Mouse (Mus musculus) hindbrain, embryonic 13.5 days (tissue): ENCODE results near the gene Pgc. TPM values are rescaled to one million over a fixed set of nuclear protein-coding genes. Genes with fewer than 3 reads are reported as not detected.
A peak's percentile ranks its signal among the peaks of the same experiment; 100 is the strongest.

Experiments
- ATAC-seq: fragments of 200-750 bp; cut with Nextera tagmentation; 2 replicates; pipeline ENCODE4 v1.8.0; 2017; ENCODE audit warnings: moderate TSS enrichment; ENCODE audit not compliant: low FRiP score
- H3K27ac ChIP-seq: fragments of 300-500 bp; sonication (generic); 2 replicates; pipeline ENCODE4 v1.5.1; 2015; ENCODE audit warnings: inconsistent platforms, mild to moderate bottlenecking, moderate library complexity
- H3K27me3 ChIP-seq: fragments of 300-500 bp; sonication (generic); 2 replicates; pipeline ENCODE4 v1.6.1; 2015; ENCODE audit warnings: mild to moderate bottlenecking, inconsistent platforms
- H3K36me3 ChIP-seq: fragments of 300-500 bp; sonication (generic); 2 replicates; pipeline ENCODE4 v1.6.1; 2015; ENCODE audit warnings: mild to moderate bottlenecking, inconsistent platforms
- H3K4me1 ChIP-seq: fragments of 300-500 bp; sonication (generic); replicated peaks from 2 replicates; pipeline ENCODE4 v1.6.1; 2015; ENCODE audit warnings: inconsistent platforms
- H3K4me2 ChIP-seq: fragments of 300-500 bp; sonication (generic); 2 replicates; pipeline ENCODE4 v1.6.1; 2015; ENCODE audit warnings: inconsistent platforms, mild to moderate bottlenecking, moderate library complexity
- H3K4me3 ChIP-seq: fragments of 300-500 bp; sonication (generic); 2 replicates; pipeline ENCODE4 v1.5.1; 2015; ENCODE audit warnings: mild to moderate bottlenecking, inconsistent platforms
- H3K9ac ChIP-seq: fragments of 300-500 bp; sonication (generic); 2 replicates; pipeline ENCODE4 v1.6.1; 2015; ENCODE audit warnings: mild to moderate bottlenecking, inconsistent platforms
- H3K9me3 ChIP-seq: fragments of 300-500 bp; sonication (generic); 2 replicates; pipeline ENCODE4 v1.6.1; 2016; ENCODE audit warnings: inconsistent platforms
- WGBS: fragments of 180-500 bp; shearing (Covaris S2); methylation state at CpG from one replicate; pipeline ENCODE4 v1.1.7; 2015; 5-methylcytosine and 5-hydroxymethylcytosine counted together
- polyA plus RNA-seq: library from polyadenylated mRNA; unstranded; fragments of >200 nt; fragmentation: Nextera tagmentation; extraction: Ambion mirVana; gene quantifications from 2 replicates; pipeline ENCODE4 v1.2.1, GENCODE M21; 2015

Gene Pgc
- polyA plus RNA-seq, 1 experiment from 2014 or later, result not detected

DNA sequence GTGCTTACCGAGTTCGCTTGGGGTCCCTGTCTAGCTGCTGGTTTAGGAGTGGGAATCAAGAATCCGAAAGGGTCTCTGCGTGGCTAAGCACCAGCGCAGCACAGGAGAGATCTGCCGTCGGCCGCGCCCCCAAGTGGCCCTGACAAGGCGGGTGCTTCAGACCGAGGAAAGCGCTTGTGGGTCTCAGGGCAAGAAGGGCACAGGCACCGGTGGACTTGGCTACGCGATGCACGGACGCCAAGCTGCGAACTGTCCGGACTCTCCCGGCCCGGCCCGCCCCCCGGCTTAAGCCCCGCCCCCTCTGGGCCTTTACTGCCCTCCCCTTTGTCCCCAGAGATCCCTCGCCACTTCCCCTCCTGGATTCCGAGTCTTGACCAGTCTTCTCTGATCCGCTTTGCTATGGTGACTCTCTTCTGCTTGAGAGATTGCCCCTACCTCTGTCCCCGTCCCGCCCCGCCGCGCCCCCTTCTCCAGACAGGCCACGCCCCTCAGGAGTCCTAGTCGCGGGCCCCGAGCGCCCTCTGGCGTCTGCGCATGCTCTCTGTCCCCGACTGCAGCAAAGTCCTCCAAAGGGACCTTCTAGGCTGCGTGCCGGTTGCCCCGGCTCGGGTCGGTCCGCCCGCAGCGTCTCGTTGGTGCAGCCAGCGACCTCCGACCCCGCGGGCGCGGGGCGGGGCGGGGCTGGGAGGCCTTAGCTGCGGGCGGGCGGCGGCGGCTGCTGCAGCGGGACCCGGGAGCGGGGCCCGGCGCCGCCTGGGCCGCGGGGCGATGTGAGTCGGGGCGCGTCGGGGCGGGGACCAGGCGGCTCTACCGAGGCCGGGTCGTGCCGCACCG lies 31.9 kb upstream of the Pgc start, which contains the start of gene Prickle4:
TSS of gene Prickle4 (minus strand) at position 234 of the 834 bp plus-strand sequence.
- Histone ChIP-seq H3K4me2 (peak within 1 kb of the TSS; percentile 72), H3K4me1 (peaks cover 25% of the 10 kb centered on the region), H3K27ac (peak within 1 kb of the TSS; percentile 83), H3K4me3 (peak within 1 kb of the TSS; percentile 75), H3K9me3 (no peaks in the 10 kb centered on the region), H3K36me3 (peaks cover 13% of the 10 kb centered on the region), H3K9ac (peak within 1 kb of the TSS; percentile 93), H3K27me3 (peaks cover 26% of the 10 kb centered on the region)
- WGBS, result under 1% methylated on average over 75 of the region's 82 CpGs
- ATAC-seq, result peak; percentile 95

DNA sequence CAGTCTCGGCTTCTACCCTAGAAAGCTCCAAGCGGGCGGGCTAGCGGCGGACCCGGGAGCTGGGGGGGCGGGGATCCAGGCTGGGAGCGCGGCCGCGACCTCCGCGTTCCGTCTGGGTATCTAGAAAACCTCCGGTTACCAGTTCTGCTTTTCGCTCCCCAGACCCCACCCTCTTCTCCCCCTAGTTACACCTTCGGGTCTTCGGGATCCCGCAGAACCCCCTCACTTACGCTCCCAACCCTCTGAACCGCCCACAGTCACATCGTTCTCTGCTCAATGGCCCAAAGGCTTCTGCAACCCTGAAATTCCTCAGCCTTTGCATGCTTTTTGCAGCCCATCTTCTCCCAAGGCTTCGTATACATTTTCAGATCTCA lies 31.3 kb upstream of the Pgc start:
- peak overlapping the region; percentile 83 for H3K27ac ChIP-seq
- H3K36me3 ChIP-seq, result peaks cover 19% of the 10 kb centered on the region
- no peaks in the 10 kb centered on the region for H3K9me3 ChIP-seq
- under 1% methylated on average over 21 of the region's 23 CpGs for WGBS
- peaks cover 21% of the 10 kb centered on the region for H3K27me3 ChIP-seq
- peak overlapping the region; percentile 93 for H3K9ac ChIP-seq
- H3K4me1 ChIP-seq, result peaks cover 19% of the 10 kb centered on the region
- peak overlapping the region; percentile 75 for H3K4me3 ChIP-seq
- ATAC-seq, result no peak; the same call in 1 of the 2 replicates
- peak overlapping the region; percentile 72 for H3K4me2 ChIP-seq

- H3K9me3 ChIP-seq, result no peaks in the 10 kb centered on the region
These were observed 28.5 kb upstream of the Pgc start for GRCm38 (mm10) chr17:47698156-47698555.

DNA sequence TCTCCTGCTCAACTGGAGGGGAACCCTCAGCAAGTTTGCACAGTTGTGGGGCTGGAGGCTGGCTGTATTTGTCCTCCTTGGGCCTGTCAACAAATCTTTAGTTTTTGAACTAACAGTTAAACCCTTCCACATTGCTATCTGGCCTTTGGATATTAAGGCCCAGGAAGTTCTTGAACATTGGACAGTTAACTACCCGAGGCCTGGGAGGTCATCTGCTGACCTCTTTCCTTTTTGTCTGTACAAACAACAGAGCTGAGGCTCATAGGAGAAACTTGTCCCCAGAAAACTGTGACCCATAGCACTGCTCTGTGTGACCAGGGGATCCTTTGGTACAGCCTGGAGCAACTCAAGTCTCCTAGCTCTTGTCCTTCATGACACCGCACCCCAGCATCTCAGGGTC lies 27.6 kb upstream of the Pgc start:
- Histone ChIP-seq H3K27me3 (peaks cover 19% of the 10 kb centered on the region), H3K4me2 (no peak overlapping the region), H3K27ac (no peak overlapping the region), H3K9me3 (no peaks in the 10 kb centered on the region), H3K36me3 (peaks cover 52% of the 10 kb centered on the region), H3K4me3 (no peak overlapping the region), H3K4me1 (peaks cover 12% of the 10 kb centered on the region), H3K9ac (no peak overlapping the region)
- WGBS, result 77% methylated on average over 2 of the region's 2 CpGs
- ATAC-seq, result no peak

More at GRCm38 (mm10) chr17:47698156-47698555, 28.5 kb upstream of the Pgc start:
- Histone ChIP-seq H3K36me3 (peaks cover 44% of the 10 kb centered on the region), H3K27ac (no peak overlapping the region), H3K27me3 (peaks cover 21% of the 10 kb centered on the region), H3K9ac (no peak overlapping the region), H3K4me2 (no peak overlapping the region), H3K4me3 (no peak overlapping the region), H3K4me1 (peaks cover 17% of the 10 kb centered on the region)
- ATAC-seq, result no peak
- WGBS, result 88% methylated on average over 10 of the region's 10 CpGs

DNA sequence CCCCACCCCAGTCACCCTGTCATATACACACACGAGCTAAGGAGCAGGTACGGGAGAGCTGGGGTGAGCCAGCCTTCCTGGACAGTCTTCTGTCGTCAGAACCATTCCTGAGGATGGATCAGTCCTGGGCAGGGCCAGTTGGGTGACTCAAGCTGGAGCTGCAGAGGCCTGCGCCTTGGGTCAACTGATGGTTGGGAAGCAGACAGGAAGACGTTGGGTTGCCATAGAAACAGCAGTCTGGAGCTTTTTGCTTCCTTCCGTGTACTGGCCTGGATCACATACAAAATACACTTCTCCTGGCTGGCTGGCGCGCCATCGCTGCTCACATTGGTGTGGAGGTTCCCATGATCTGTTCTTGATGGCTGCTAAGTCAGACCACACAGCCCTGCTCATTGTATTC lies 24.8 kb upstream of the Pgc start:
- Histone ChIP-seq H3K36me3 (peaks cover 59% of the 10 kb centered on the region), H3K9me3 (no peaks in the 10 kb centered on the region), H3K4me1 (0 out of 2 replicates have a peak, but pooled peaks cover 2% of the 10 kb centered on the region), H3K4me3 (no peak overlapping the region), H3K27ac (no peak overlapping the region), H3K9ac (no peak overlapping the region), H3K4me2 (no peak overlapping the region), H3K27me3 (peaks cover 19% of the 10 kb centered on the region)
- 72% methylated on average over 9 of the region's 9 CpGs for WGBS
- ATAC-seq, result no peak

DNA sequence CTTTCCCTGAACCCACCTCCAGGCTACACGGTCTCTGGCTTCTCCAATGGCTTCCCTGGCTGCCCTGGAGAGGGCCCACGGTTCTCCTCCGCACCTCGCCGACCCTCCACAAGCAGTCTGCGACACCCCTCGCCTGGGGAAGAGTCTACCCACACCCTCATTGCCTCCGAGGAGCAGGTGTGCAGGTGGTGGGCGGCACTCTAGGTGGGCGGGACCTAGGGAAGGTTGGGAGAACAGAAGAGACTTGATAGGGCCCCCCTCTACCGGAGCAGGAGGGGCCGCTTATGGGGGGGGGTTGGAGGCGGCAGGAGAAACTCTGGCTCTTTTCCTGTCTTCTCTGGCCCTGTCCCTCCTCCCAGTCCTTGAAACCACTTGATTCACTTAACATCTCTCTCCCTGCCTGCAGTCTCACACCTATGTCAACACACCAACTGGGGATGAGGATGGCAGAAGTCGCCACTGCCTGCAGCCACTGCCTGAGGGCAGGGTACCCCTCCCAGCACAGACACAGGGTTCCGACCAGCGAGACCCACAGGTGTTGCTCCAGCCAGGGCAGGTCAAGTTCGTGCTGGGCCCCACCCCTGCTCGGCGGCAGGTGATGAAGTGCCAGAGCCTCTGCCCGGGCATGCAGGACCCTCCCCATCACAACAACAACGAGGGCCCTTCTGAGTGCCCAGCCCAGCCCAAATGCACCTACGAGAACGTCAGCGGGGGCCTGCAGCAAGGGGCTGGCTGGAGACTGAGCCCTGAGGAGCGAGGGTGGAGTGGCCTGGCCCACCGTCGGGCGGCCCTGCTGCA lies 23.9 kb upstream of the Pgc start:
- ATAC-seq, result no peak; the same call in 1 of the 2 replicates
- Histone ChIP-seq H3K9ac (no peak overlapping the region), H3K27me3 (peaks cover 19% of the 10 kb centered on the region), H3K9me3 (no peaks in the 10 kb centered on the region), H3K4me1 (0 out of 2 replicates have a peak, but pooled peaks cover 2% of the 10 kb centered on the region), H3K4me3 (no peak overlapping the region), H3K4me2 (no peak overlapping the region), H3K36me3 (peaks cover 59% of the 10 kb centered on the region), H3K27ac (no peak overlapping the region)
- 46% methylated on average over 28 of the region's 28 CpGs for WGBS

- no peaks in the 10 kb centered on the region for H3K9me3 ChIP-seq
- ATAC-seq, result no peak
- H3K36me3 ChIP-seq, result peaks cover 56% of the 10 kb centered on the region
- no peak overlapping the region for H3K27ac ChIP-seq
- H3K4me1 ChIP-seq, result 0 out of 2 replicates have a peak, but pooled peaks cover 2% of the 10 kb centered on the region
- no peak overlapping the region for H3K9ac ChIP-seq
- WGBS, result 29% methylated on average over 20 of the region's 20 CpGs
- no peak overlapping the region for H3K4me2 ChIP-seq
- H3K4me3 ChIP-seq, result no peak overlapping the region
- H3K27me3 ChIP-seq, result peaks cover 19% of the 10 kb centered on the region
These were observed 23.1 kb upstream of the Pgc start for GRCm38 (mm10) chr17:47703556-47703955.

DNA sequence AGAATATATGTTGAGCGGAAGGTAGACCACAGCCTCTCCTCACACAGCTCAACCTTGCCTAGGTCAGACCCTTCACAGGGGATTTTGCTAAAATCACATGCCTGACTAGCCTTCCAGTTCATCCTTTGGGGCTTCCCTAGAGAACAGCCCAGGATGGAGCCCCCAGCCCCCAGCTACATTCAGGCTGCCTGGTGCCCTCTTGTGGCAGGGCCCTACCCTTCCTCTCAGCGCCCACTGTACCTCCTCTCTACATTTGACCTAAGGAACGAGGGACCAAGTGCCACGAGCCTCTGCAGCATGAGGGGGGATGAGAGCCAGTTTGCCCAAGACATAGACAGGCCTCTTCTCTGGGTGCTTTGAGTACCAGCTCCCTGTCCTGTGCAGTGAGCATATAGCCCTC lies 21.9 kb upstream of the Pgc start:
- H3K4me1 ChIP-seq, result 0 out of 2 replicates have a peak, but pooled peaks cover 2% of the 10 kb centered on the region
- no peak for ATAC-seq
- 91% methylated on average over 4 of the region's 4 CpGs for WGBS

DNA sequence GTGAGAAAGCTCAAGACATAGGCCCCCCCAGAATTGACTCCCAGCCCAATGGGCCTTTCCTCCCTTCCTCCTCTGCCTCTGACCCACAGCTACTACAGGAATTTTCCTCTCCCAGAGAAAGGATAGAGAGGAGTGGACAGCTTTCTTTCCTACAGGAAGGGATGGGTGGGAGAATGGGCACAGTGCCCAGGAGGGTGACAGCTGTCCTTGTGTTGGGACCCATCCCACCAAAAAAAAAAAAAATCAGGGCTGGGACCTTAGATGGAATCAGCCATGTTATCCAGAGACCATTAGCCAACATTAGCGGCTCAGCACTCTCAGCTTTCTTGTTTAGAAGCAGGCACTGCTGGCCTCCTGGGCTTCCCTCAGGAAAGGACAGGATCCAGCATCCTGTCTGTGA lies 20.4 kb upstream of the Pgc start:
- Histone ChIP-seq H3K9me3 (no peaks in the 10 kb centered on the region), H3K27ac (no peak overlapping the region), H3K36me3 (peaks cover 34% of the 10 kb centered on the region), H3K4me1 (0 out of 2 replicates have a peak, but pooled peaks cover 2% of the 10 kb centered on the region), H3K4me2 (no peak overlapping the region), H3K4me3 (no peak overlapping the region), H3K27me3 (peaks cover 19% of the 10 kb centered on the region), H3K9ac (no peak overlapping the region)
- no peak for ATAC-seq
- 89% methylated on average over 1 of the region's 1 CpGs for WGBS

More for the DNA sequence above, 21.9 kb upstream of the Pgc start:
- Histone ChIP-seq H3K4me3 (no peak overlapping the region), H3K9me3 (no peaks in the 10 kb centered on the region), H3K27me3 (peaks cover 19% of the 10 kb centered on the region), H3K36me3 (peaks cover 47% of the 10 kb centered on the region), H3K4me2 (no peak overlapping the region), H3K9ac (no peak overlapping the region), H3K27ac (no peak overlapping the region)

DNA sequence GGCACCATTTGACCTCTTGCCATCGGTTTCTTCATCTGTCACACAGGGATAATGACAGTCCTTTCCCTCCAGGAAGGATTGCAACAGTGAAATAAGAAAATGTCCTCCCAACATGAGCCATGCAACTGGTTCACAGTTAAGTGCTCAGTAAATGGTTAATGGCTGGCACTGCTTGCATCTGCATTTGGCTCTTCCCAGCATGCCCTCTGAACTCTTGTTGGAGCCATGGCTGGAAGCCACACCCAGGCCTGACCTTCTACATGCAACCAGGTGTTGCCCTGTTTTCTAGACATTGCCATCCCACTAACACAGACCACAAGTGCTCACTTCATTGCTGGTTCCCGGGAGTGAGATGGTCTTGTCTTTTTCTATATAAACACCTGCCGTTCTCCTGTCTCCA lies 18.7 kb upstream of the Pgc start:
- no peaks in the 10 kb centered on the region for H3K4me1 ChIP-seq
- peaks cover 10% of the 10 kb centered on the region for H3K27me3 ChIP-seq
- no peak overlapping the region for H3K27ac ChIP-seq
- H3K4me2 ChIP-seq, result no peak overlapping the region
- WGBS, result 88% methylated on average over 3 of the region's 3 CpGs
- no peak overlapping the region for H3K9ac ChIP-seq
- H3K9me3 ChIP-seq, result no peaks in the 10 kb centered on the region
- H3K36me3 ChIP-seq, result peaks cover 17% of the 10 kb centered on the region
- ATAC-seq, result no peak
- no peak overlapping the region for H3K4me3 ChIP-seq

- 82% methylated on average over 4 of the region's 4 CpGs for WGBS
- no peak overlapping the region for H3K27ac ChIP-seq
- ATAC-seq, result no peak
These were observed 17.7 kb upstream of the Pgc start for GRCm38 (mm10) chr17:47708972-47709371.

GRCm38 (mm10) chr17:47710036-47710435 lies 16.6 kb upstream of the Pgc start:
- H3K9ac ChIP-seq, result no peak overlapping the region
- peaks cover 1% of the 10 kb centered on the region; the same call in 1 of the 2 replicates for H3K36me3 ChIP-seq
- no peaks in the 10 kb centered on the region for H3K4me1 ChIP-seq
- H3K27ac ChIP-seq, result no peak overlapping the region
- no peak overlapping the region for H3K4me2 ChIP-seq
- 79% methylated on average over 3 of the region's 3 CpGs for WGBS
- no peak for ATAC-seq
- H3K27me3 ChIP-seq, result 0 out of 2 replicates have a peak, but pooled peaks cover 4% of the 10 kb centered on the region
- no peaks in the 10 kb centered on the region for H3K9me3 ChIP-seq
- no peak overlapping the region for H3K4me3 ChIP-seq

More at GRCm38 (mm10) chr17:47708972-47709371, 17.7 kb upstream of the Pgc start:
- Histone ChIP-seq H3K9ac (no peak overlapping the region), H3K4me1 (no peaks in the 10 kb centered on the region), H3K4me3 (no peak overlapping the region), H3K9me3 (no peaks in the 10 kb centered on the region), H3K36me3 (peaks cover 7% of the 10 kb centered on the region; the same call in 1 of the 2 replicates), H3K27me3 (0 out of 2 replicates have a peak, but pooled peaks cover 4% of the 10 kb centered on the region), H3K4me2 (no peak overlapping the region)
